Mouse (Mus musculus) cerebellum, postnatal 25 days (tissue): Measurements from ENCODE around the gene Olfr1329.
"Not testable (repeated sequence)": the region's sequence is repeated elsewhere in the genome, so short reads cannot be mapped to it uniquely, and the experiment has no call there.

Source experiments
- DNase-seq, 2 experiments: peaks; one replicate each; pipeline ENCODE4 v3.0.0; 2021; ENCODE audit warnings: mixed read lengths in 2 of 2

Gene Olfr1329

GRCm38 (mm10) chr4:118917365-118917764 is at the start of gene Olfr1329:
Gene Olfr1329, minus strand, starts transcription at chr4:118917465.
- not testable (repeated sequence) for DNase-seq

GRCm38 (mm10) chr4:118961141-118961628 is 43.9 kb upstream of the Olfr1329 start, which contains the start of gene Lao1:
Gene Lao1, plus strand, starts transcription at chr4:118961578.
- peak; percentile 30 to 47 for DNase-seq

- no peak for DNase-seq
Measured at GRCm38 (mm10) chr4:118958812-118959211, 41.5 kb upstream of the Olfr1329 start.

GRCm38 (mm10) chr4:118938512-118938911 is 21.2 kb upstream of the Olfr1329 start, which contains the start of gene Olfr1328:
Gene Olfr1328, minus strand, starts transcription at chr4:118938612.
- DNase-seq = no peak

GRCm38 (mm10) chr4:118931326-118931725 is 14.1 kb upstream of the Olfr1329 start:
- DNase-seq = not testable (repeated sequence)

- no peak for DNase-seq
Measured at GRCm38 (mm10) chr4:118901981-118902380, 15.3 kb downstream of the Olfr1329 start.

- DNase-seq = no peak
Measured at GRCm38 (mm10) chr4:118888297-118888696, 29.0 kb downstream of the Olfr1329 start, which contains the start of gene Olfr1330. Gene Olfr1330, plus strand, starts transcription at chr4:118888597.

- DNase-seq = peak; percentile 32 to 63
Measured at GRCm38 (mm10) chr4:118867566-118867965, 49.7 kb downstream of the Olfr1329 start.
